Mouse (Mus musculus) ES-Bruce4 (cell line): Measurements from ENCODE around the gene Nrm.

ENCODE experiments used
- CTCF ChIP-seq: IDR thresholded peaks from one replicate; pipeline ENCODE4 v1.8.1; 2011; ENCODE audit warnings: low read depth, low read length
- POLR2A ChIP-seq: IDR thresholded peaks from one replicate; pipeline ENCODE4 v1.8.1; 2011; ENCODE audit warnings: low read length; ENCODE audit not compliant: insufficient read depth

GRCm38 (mm10) chr17:35896781-35897643, 35.9 kb downstream of the Nrm start, which contains the start of gene 2310061I04Rik:
- TF ChIP-seq POLR2A (no peak), CTCF (no peak)
